Mouse (Mus musculus): ENCODE results near the gene Arhgdig. TPM values are rescaled to one million over a fixed set of nuclear protein-coding genes. Genes with fewer than 3 reads are reported as not detected.

Gene Arhgdig
- polyA plus RNA-seq, 1 experiment from 2014 or later, result 69.2 TPM

GRCm38 (mm10) chr17:26240120-26240790, 32.7 kb upstream of the Arhgdig start:
- no peak overlapping the region for H3K27ac ChIP-seq (ENCODE audit: low read length)
- H3K4me3 ChIP-seq (replicated peaks; ENCODE audit: low read length), result no peak overlapping the region
- no peak overlapping the region for H3K4me2 ChIP-seq (ENCODE audit: low read length)
- H3K4me1 ChIP-seq (replicated peaks; ENCODE audit: control insufficient read depth, insufficient read depth, low read length), result 0 out of 2 replicates have a peak, but pooled peaks cover 4% of the 10 kb centered on the region
- H3K27me3 ChIP-seq (replicated peaks; ENCODE audit: control insufficient read depth, insufficient read depth, low read length), result no peaks in the 10 kb centered on the region
- no peak overlapping the region for H3K9ac ChIP-seq (replicated peaks; ENCODE audit: low read depth, low read length)
- H3K9me3 ChIP-seq (ENCODE audit: control insufficient read depth, low read length), result no peaks in the 10 kb centered on the region
- ATAC-seq, result no peak
- H3K36me3 ChIP-seq (ENCODE audit: control insufficient read depth, insufficient read depth), result no peaks in the 10 kb centered on the region
- WGBS, result 87% methylated on average over 6 of the region's 6 CpGs

GRCm38 (mm10) chr17:26239551-26239950, 32.0 kb upstream of the Arhgdig start:
- Histone ChIP-seq H3K4me1 (replicated peaks; ENCODE audit: control insufficient read depth, insufficient read depth, low read length) (0 out of 2 replicates have a peak, but pooled peaks cover 4% of the 10 kb centered on the region), H3K27ac (ENCODE audit: low read length) (no peak overlapping the region), H3K4me3 (replicated peaks; ENCODE audit: low read length) (no peak overlapping the region), H3K9me3 (ENCODE audit: control insufficient read depth, low read length) (no peaks in the 10 kb centered on the region), H3K36me3 (ENCODE audit: control insufficient read depth, insufficient read depth) (no peaks in the 10 kb centered on the region), H3K27me3 (replicated peaks; ENCODE audit: control insufficient read depth, insufficient read depth, low read length) (no peaks in the 10 kb centered on the region), H3K4me2 (ENCODE audit: low read length) (no peak overlapping the region), H3K9ac (replicated peaks; ENCODE audit: low read depth, low read length) (no peak overlapping the region)
- ATAC-seq, result no peak
- 69% methylated on average over 2 of the region's 2 CpGs for WGBS

- ATAC-seq, result no peak
Measured at GRCm38 (mm10) chr17:26237667-26238066, 30.1 kb upstream of the Arhgdig start.

GRCm38 (mm10) chr17:26235077-26235815, 27.7 kb upstream of the Arhgdig start:
- Histone ChIP-seq H3K27me3 (replicated peaks; ENCODE audit: control insufficient read depth, insufficient read depth, low read length) (no peaks in the 10 kb centered on the region), H3K27ac (ENCODE audit: low read length) (no peak overlapping the region), H3K4me1 (replicated peaks; ENCODE audit: control insufficient read depth, insufficient read depth, low read length) (no peaks in the 10 kb centered on the region), H3K4me2 (ENCODE audit: low read length) (no peak overlapping the region), H3K4me3 (replicated peaks; ENCODE audit: low read length) (no peak overlapping the region), H3K9me3 (ENCODE audit: control insufficient read depth, low read length) (no peaks in the 10 kb centered on the region), H3K9ac (replicated peaks; ENCODE audit: low read depth, low read length) (no peak overlapping the region), H3K36me3 (ENCODE audit: control insufficient read depth, insufficient read depth) (no peaks in the 10 kb centered on the region)
- 44% methylated on average over 13 of the region's 13 CpGs for WGBS
- no peak for ATAC-seq

More at GRCm38 (mm10) chr17:26237667-26238066, 30.1 kb upstream of the Arhgdig start:
- H3K9ac ChIP-seq (replicated peaks; ENCODE audit: low read depth, low read length), result no peak overlapping the region
- H3K36me3 ChIP-seq (ENCODE audit: control insufficient read depth, insufficient read depth), result no peaks in the 10 kb centered on the region
- no peak overlapping the region for H3K27ac ChIP-seq (ENCODE audit: low read length)
- H3K9me3 ChIP-seq (ENCODE audit: control insufficient read depth, low read length), result no peaks in the 10 kb centered on the region
- H3K4me3 ChIP-seq (replicated peaks; ENCODE audit: low read length), result no peak overlapping the region
- H3K4me2 ChIP-seq (ENCODE audit: low read length), result no peak overlapping the region
- H3K4me1 ChIP-seq (replicated peaks; ENCODE audit: control insufficient read depth, insufficient read depth, low read length), result no peaks in the 10 kb centered on the region
- 83% methylated on average over 10 of the region's 10 CpGs for WGBS
- no peaks in the 10 kb centered on the region for H3K27me3 ChIP-seq (replicated peaks; ENCODE audit: control insufficient read depth, insufficient read depth, low read length)

- H3K4me2 ChIP-seq (ENCODE audit: low read length), result no peak overlapping the region
- H3K9ac ChIP-seq (replicated peaks; ENCODE audit: low read depth, low read length), result no peak overlapping the region
- H3K4me1 ChIP-seq (replicated peaks; ENCODE audit: control insufficient read depth, insufficient read depth, low read length), result no peaks in the 10 kb centered on the region
- H3K9me3 ChIP-seq (ENCODE audit: control insufficient read depth, low read length), result no peaks in the 10 kb centered on the region
- H3K36me3 ChIP-seq (ENCODE audit: control insufficient read depth, insufficient read depth), result no peaks in the 10 kb centered on the region
- no peak overlapping the region for H3K4me3 ChIP-seq (replicated peaks; ENCODE audit: low read length)
- H3K27me3 ChIP-seq (replicated peaks; ENCODE audit: control insufficient read depth, insufficient read depth, low read length), result no peaks in the 10 kb centered on the region
- no peak for ATAC-seq
- 86% methylated on average over 8 of the region's 8 CpGs for WGBS
- H3K27ac ChIP-seq (ENCODE audit: low read length), result no peak overlapping the region
Measured at GRCm38 (mm10) chr17:26234386-26234785, 26.8 kb upstream of the Arhgdig start.

GRCm38 (mm10) chr17:26232863-26233262, 25.3 kb upstream of the Arhgdig start:
- no peak for ATAC-seq
- Histone ChIP-seq H3K4me3 (replicated peaks; ENCODE audit: low read length) (no peak overlapping the region), H3K27me3 (replicated peaks; ENCODE audit: control insufficient read depth, insufficient read depth, low read length) (no peaks in the 10 kb centered on the region), H3K27ac (ENCODE audit: low read length) (no peak overlapping the region), H3K36me3 (ENCODE audit: control insufficient read depth, insufficient read depth) (no peaks in the 10 kb centered on the region), H3K9me3 (ENCODE audit: control insufficient read depth, low read length) (no peaks in the 10 kb centered on the region), H3K9ac (replicated peaks; ENCODE audit: low read depth, low read length) (no peak overlapping the region), H3K4me1 (replicated peaks; ENCODE audit: control insufficient read depth, insufficient read depth, low read length) (no peaks in the 10 kb centered on the region), H3K4me2 (ENCODE audit: low read length) (no peak overlapping the region)
- WGBS, result 73% methylated on average over 8 of the region's 8 CpGs

- Histone ChIP-seq H3K4me3 (replicated peaks; ENCODE audit: low read length) (no peak overlapping the region), H3K36me3 (ENCODE audit: control insufficient read depth, insufficient read depth) (no peaks in the 10 kb centered on the region), H3K9ac (replicated peaks; ENCODE audit: low read depth, low read length) (no peak overlapping the region), H3K9me3 (ENCODE audit: control insufficient read depth, low read length) (no peaks in the 10 kb centered on the region), H3K4me1 (replicated peaks; ENCODE audit: control insufficient read depth, insufficient read depth, low read length) (no peaks in the 10 kb centered on the region), H3K27me3 (replicated peaks; ENCODE audit: control insufficient read depth, insufficient read depth, low read length) (no peaks in the 10 kb centered on the region), H3K4me2 (ENCODE audit: low read length) (no peak overlapping the region), H3K27ac (ENCODE audit: low read length) (no peak overlapping the region)
- ATAC-seq, result no peak
- WGBS, result 90% methylated on average over 5 of the region's 5 CpGs
Measured at GRCm38 (mm10) chr17:26231156-26231555, 23.6 kb upstream of the Arhgdig start.

GRCm38 (mm10) chr17:26229776-26230175, 22.2 kb upstream of the Arhgdig start:
- no peaks in the 10 kb centered on the region for H3K36me3 ChIP-seq (ENCODE audit: control insufficient read depth, insufficient read depth)
- no peak overlapping the region for H3K9ac ChIP-seq (replicated peaks; ENCODE audit: low read depth, low read length)
- no peak overlapping the region for H3K4me3 ChIP-seq (replicated peaks; ENCODE audit: low read length)
- no peak for ATAC-seq
- no peak overlapping the region for H3K4me2 ChIP-seq (ENCODE audit: low read length)
- no peaks in the 10 kb centered on the region for H3K27me3 ChIP-seq (replicated peaks; ENCODE audit: control insufficient read depth, insufficient read depth, low read length)
- H3K27ac ChIP-seq (ENCODE audit: low read length), result no peak overlapping the region
- H3K9me3 ChIP-seq (ENCODE audit: control insufficient read depth, low read length), result no peaks in the 10 kb centered on the region
- 96% methylated on average over 5 of the region's 5 CpGs for WGBS
- no peaks in the 10 kb centered on the region for H3K4me1 ChIP-seq (replicated peaks; ENCODE audit: control insufficient read depth, insufficient read depth, low read length)

- 86% methylated on average over 12 of the region's 12 CpGs for WGBS
- Histone ChIP-seq H3K4me1 (replicated peaks; ENCODE audit: control insufficient read depth, insufficient read depth, low read length) (no peaks in the 10 kb centered on the region), H3K9me3 (ENCODE audit: control insufficient read depth, low read length) (no peaks in the 10 kb centered on the region), H3K36me3 (ENCODE audit: control insufficient read depth, insufficient read depth) (no peaks in the 10 kb centered on the region), H3K4me2 (ENCODE audit: low read length) (no peak overlapping the region), H3K27ac (ENCODE audit: low read length) (no peak overlapping the region), H3K27me3 (replicated peaks; ENCODE audit: control insufficient read depth, insufficient read depth, low read length) (no peaks in the 10 kb centered on the region), H3K9ac (replicated peaks; ENCODE audit: low read depth, low read length) (no peak overlapping the region), H3K4me3 (replicated peaks; ENCODE audit: low read length) (no peak overlapping the region)
- ATAC-seq, result no peak
Measured at GRCm38 (mm10) chr17:26225150-26225549, 17.6 kb upstream of the Arhgdig start.
